Mouse (Mus musculus) ES-E14 (cell line): Measurements from ENCODE around the gene Nectin3. TPM values are rescaled to one million over a fixed set of nuclear protein-coding genes. Genes with fewer than 3 reads are reported as not detected.
A peak's percentile ranks its signal among the peaks of the same experiment; 100 is the strongest.
"Not testable (repeated sequence)": the region's sequence is repeated elsewhere in the genome, so short reads cannot be mapped to it uniquely, and the experiment has no call there.

ENCODE experiments used
- DNase-seq: peaks from one replicate; pipeline ENCODE4 v3.0.0-alpha.2; 2013; ENCODE audit warnings: low read depth, low spot score
- H3K27ac ChIP-seq: 2 replicates; pipeline ENCODE4 v1.5.1; 2012; ENCODE audit warnings: low read depth, mild to moderate bottlenecking, low read length, moderate library complexity, mixed read lengths; ENCODE audit not compliant: poor library complexity, insufficient read depth, severe bottlenecking
- H3K36me3 ChIP-seq: 2 replicates; pipeline ENCODE4 v1.6.1; 2012; ENCODE audit warnings: mild to moderate bottlenecking, low read length, moderate library complexity, mixed read lengths; ENCODE audit not compliant: control insufficient read depth, poor library complexity, insufficient read depth, severe bottlenecking
- H3K4me1 ChIP-seq, 2 experiments: fragments of 150-350 bp in 1 of 2; sonication (generic) in 1 of 2; 2 replicates each; pipeline ENCODE4 v1.6.1; 2012; ENCODE audit warnings: low read length in 2 of 2, mild to moderate bottlenecking in 1 of 2, mixed read lengths in 1 of 2; ENCODE audit not compliant: control insufficient read depth in 2 of 2, insufficient read depth in 2 of 2, poor library complexity in 1 of 2
- H3K4me3 ChIP-seq, 2 experiments: fragments of 150-350 bp in 1 of 2; sonication (generic) in 1 of 2; 2 replicates each; pipeline ENCODE4 v1.5.1; 2012; ENCODE audit warnings: low read length in 2 of 2, low read depth in 1 of 2, mild to moderate bottlenecking in 1 of 2, mixed read lengths in 1 of 2; ENCODE audit not compliant: insufficient read depth in 1 of 2, poor library complexity in 1 of 2, severe bottlenecking in 1 of 2
- H3K9ac ChIP-seq: 2 replicates; pipeline ENCODE4 v1.6.1; 2012; ENCODE audit warnings: low read depth, mild to moderate bottlenecking, low read length, mixed read lengths; ENCODE audit not compliant: poor library complexity, insufficient read depth, severe bottlenecking
- H3K9me3 ChIP-seq: fragments of 150-350 bp; sonication (generic); 2 replicates; pipeline ENCODE4 v1.6.1; 2012; ENCODE audit warnings: low read depth, mild to moderate bottlenecking, low read length; ENCODE audit not compliant: control insufficient read depth, insufficient read depth
- CHD2 ChIP-seq: IDR thresholded peaks from 2 replicates; pipeline ENCODE4 v1.6.1; 2014; ENCODE audit warnings: mild to moderate bottlenecking, low read depth, low read length, inconsistent platforms
- HCFC1 ChIP-seq: IDR thresholded peaks from 2 replicates; pipeline ENCODE4 v1.6.1; 2012; ENCODE audit warnings: low read length, inconsistent platforms, borderline replicate concordance; ENCODE audit not compliant: insufficient read depth
- MAFK ChIP-seq: IDR thresholded peaks from 2 replicates; pipeline ENCODE4 v1.6.1; 2014; ENCODE audit warnings: mild to moderate bottlenecking, low read depth, low read length, inconsistent platforms; ENCODE audit not compliant: insufficient read depth
- ZC3H11A ChIP-seq: IDR thresholded peaks from 2 replicates; pipeline ENCODE4 v1.6.1; 2012; ENCODE audit warnings: low read depth, mild to moderate bottlenecking, inconsistent platforms, low read length, borderline replicate concordance
- ZNF384 ChIP-seq: IDR thresholded peaks from 2 replicates; pipeline ENCODE4 v1.6.1; 2012; ENCODE audit warnings: low read depth, low read length, inconsistent platforms
- in situ Hi-C, 2 experiments: fragments of 600-800 bp; cut with MboI; formaldehyde crosslinking; loops; one replicate each; pipeline ENCODE4 v1.15.1; 2025; ENCODE audit warnings: low sequenced_read_pairs in 2 of 2, inconsistent platforms in 1 of 2; ENCODE audit not compliant: unreplicated experiment in 2 of 2
- total RNA-seq: library from RNA; depleted of rRNA; stranded (reverse); fragments of 300-350 nt; gene quantifications from 2 replicates; pipeline ENCODE4 v1.2.3, GENCODE M21; 2012

Gene Nectin3
- total RNA-seq, 1 experiment, result 52.0 TPM

DNA sequence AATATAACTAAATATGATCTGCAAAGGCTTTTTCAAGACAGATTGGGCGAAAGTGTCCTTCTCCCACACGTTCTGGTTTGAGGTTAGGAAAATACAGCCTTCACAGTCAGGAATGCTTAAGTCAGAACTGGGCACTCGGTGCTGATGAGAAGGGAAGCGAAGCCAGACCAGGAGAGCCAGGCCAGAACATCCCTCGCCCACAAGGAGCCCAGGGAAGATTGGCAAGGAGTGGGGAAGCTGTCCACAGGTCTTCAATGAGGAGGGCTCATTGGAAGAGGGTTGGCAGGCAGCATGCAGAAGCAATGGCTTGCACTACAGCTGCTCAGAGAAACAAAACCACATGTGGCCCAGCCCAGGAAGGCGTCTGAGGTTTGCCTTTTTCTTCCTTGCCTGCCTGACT, 136.3 kb downstream of the Nectin3 start:
- H3K27ac ChIP-seq, result no peak overlapping the region
- H3K36me3 ChIP-seq, result no peaks in the 10 kb centered on the region
- in situ Hi-C loops, result no loop called here
- TF ChIP-seq CHD2, result no peak
- no peak for TF ChIP-seq ZNF384
- no peak for TF ChIP-seq MAFK
- TF ChIP-seq HCFC1, result no peak
- TF ChIP-seq ZC3H11A, result no peak
- H3K4me3 ChIP-seq, result no peak overlapping the region
- H3K9me3 ChIP-seq, result no peaks in the 10 kb centered on the region
- no peak overlapping the region for H3K9ac ChIP-seq
- no peak for DNase-seq
- H3K4me1 ChIP-seq, result no peaks in the 10 kb centered on the region

DNA sequence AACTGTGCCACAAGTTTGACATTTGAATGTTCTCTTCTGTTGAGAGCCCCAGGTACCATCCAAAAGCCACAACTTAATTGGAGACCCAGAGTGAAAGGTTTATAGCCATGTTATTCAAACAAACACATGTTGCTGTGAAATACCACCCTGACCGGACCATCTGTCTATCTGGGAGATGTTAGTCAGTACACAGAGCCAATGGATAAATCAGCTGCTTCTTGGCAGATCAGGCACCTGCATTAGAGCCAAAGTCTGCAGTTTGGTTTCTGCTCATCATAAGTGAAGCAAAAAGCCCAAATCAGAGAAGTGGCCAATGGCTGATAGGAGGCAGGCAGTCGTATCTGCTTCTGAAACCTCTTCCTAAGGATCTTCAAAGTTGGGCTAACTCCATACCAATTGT, 140.7 kb downstream of the Nectin3 start:
- DNase-seq, H3K27ac ChIP-seq, in situ Hi-C loops, H3K36me3 ChIP-seq, H3K4me3 ChIP-seq, H3K9ac ChIP-seq, H3K4me1 ChIP-seq, H3K9me3 ChIP-seq: not testable (repeated sequence)

DNA sequence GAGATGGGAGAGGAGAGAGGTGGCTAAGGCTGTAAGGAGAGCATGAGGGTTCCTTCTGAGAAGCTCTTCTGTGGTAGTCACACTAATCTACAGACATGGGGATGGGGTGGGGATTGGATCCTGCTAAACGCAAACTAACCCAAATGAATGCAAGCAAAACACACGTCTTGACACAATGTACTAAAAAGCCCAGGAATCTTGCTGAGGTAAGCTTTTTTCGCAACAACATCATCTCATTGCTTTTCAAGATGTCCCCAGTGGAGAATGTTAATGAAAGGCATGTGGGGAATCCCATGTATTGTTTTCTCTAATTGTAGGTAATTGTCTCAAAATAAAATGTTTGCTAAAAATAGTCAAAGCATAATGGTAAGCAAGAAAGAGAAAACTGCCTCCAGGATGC, 141.7 kb downstream of the Nectin3 start:
- in situ Hi-C loops, result no loop called here
- no peak for DNase-seq
- Histone ChIP-seq H3K36me3 (no peaks in the 10 kb centered on the region), H3K27ac (no peak overlapping the region), H3K9me3 (no peaks in the 10 kb centered on the region), H3K4me3 (no peak overlapping the region), H3K4me1 (no peaks in the 10 kb centered on the region), H3K9ac (no peak overlapping the region)
- no peak for TF ChIP-seq ZC3H11A
- TF ChIP-seq MAFK, result peak; percentile 76
- no peak for TF ChIP-seq CHD2
- TF ChIP-seq HCFC1, result no peak
- TF ChIP-seq ZNF384, result no peak
